Mouse (Mus musculus) liver, embryonic 14 days (tissue): ENCODE data around the gene Zfp978. TPM values are rescaled to one million over a fixed set of nuclear protein-coding genes. Genes with fewer than 3 reads are reported as not detected.

Source experiments
- polyA plus RNA-seq: library from polyadenylated mRNA; depleted of rRNA; stranded (reverse); fragments of >200 nt; gene quantifications from 2 replicates; pipeline ENCODE4 v1.2.3, GENCODE M21; 2012; rRNA removed

Zfp978 gene
- polyA plus RNA-seq, result 0.09 TPM in 1 of 2 replicates, not detected in the other

DNA sequence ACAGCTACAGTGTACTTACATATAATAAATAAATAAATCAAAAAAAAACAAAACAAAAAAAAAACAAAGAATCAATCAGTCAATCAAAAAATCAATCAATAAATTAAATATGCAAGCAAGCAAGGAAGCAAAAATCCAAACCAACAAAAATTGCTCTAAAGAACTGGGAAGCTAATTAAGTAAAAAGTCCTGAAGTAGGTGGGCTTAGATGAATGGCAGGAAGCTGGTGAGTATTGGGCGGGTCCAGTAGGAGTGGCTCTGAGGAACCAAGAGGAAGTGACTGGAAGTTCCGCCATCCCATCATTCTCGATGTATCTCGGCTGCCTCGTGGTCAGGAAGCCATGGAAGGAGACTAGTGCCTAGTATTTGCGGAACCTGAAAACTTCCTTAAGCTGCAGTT, at the start of gene Zfp978:
Gene Zfp978 (plus strand): TSS at position 301 of the 400 bp plus-strand sequence.

Other genes with a start within 250 kb of the Zfp978 start
- gene Zfp991, start 229.3 kb upstream of the Zfp978 start, polyA plus RNA-seq, result 3.0 and 3.4 TPM in 2 replicates
- gene Zfp988, start 55.6 kb upstream of the Zfp978 start, polyA plus RNA-seq, result 0.01 TPM in 2 replicates
- 1.4 and 1.6 TPM in 2 replicates for gene Zfp982, start 131.1 kb downstream of the Zfp978 start, polyA plus RNA-seq
- 0.12 and 0.13 TPM in 2 replicates for gene Gm16503, start 178.9 kb downstream of the Zfp978 start, polyA plus RNA-seq
- 0.01 and 0.02 TPM in 2 replicates for gene Zfp985, start 192.0 kb downstream of the Zfp978 start, polyA plus RNA-seq